Mouse (Mus musculus): ENCODE results near the gene Zfp719. TPM values are rescaled to one million over a fixed set of nuclear protein-coding genes. Genes with fewer than 3 reads are reported as not detected.
A peak's percentile ranks its signal among the peaks of the same experiment; 100 is the strongest.

The Zfp719 gene
- polyA plus RNA-seq, 1 experiment from 2014 or later = 1.3 TPM

GRCm38 (mm10) chr7:43584790-43585189, 5.4 kb downstream of the Zfp719 start:
- H3K27ac ChIP-seq (ENCODE audit: low read depth) = no peak overlapping the region
- ATAC-seq = no peak
- no peaks in the 10 kb centered on the region for H3K27me3 ChIP-seq (ENCODE audit: insufficient read depth, low read length)
- H3K4me2 ChIP-seq (ENCODE audit: low read depth, low read length) = no peak overlapping the region
- WGBS (ENCODE audit: insufficient replicate concordance) = 83% methylated on average over 5 of the region's 5 CpGs
- DNase-seq = no peak
- peaks cover 6% of the 10 kb centered on the region; the same call in 1 of the 2 replicates for H3K4me1 ChIP-seq (ENCODE audit: insufficient read depth)
- H3K36me3 ChIP-seq (replicated peaks; ENCODE audit: insufficient read depth, low read length) = peaks cover 51% of the 10 kb centered on the region
- no peak overlapping the region for H3K4me3 ChIP-seq (ENCODE audit: low read depth, low read length)
- no peak overlapping the region for H3K9ac ChIP-seq (replicated peaks)
- no peaks in the 10 kb centered on the region for H3K9me3 ChIP-seq (ENCODE audit: low read length)
- TF ChIP-seq EP300 (IDR thresholded peaks at IDR 0.05; ENCODE audit: low read depth) (no peak), CTCF (IDR thresholded peaks at IDR 0.05; ENCODE audit: low read depth) (peak; percentile 41)

DNA sequence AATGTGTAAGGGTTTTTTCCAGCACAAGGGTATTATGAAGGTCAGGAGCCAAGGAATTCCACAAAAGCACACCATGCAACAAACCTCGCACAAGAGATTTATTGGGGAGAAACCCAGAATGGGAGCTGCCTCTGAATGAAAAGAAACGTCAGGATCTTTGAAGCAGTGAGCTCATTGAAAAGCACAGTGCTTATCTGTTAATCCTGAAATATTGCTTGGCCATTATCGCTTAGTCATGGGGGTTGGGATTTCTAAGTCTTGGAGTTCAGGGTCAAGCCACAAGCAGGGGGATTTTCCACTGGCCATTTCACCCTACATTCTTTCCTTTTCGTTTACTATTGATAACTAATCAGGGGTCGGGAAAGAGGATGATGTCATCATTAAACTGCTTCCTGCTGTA, 22.5 kb downstream of the Zfp719 start:
- Histone ChIP-seq H3K9me3 (ENCODE audit: low read length) (no peaks in the 10 kb centered on the region), H3K27me3 (ENCODE audit: insufficient read depth, low read length) (no peaks in the 10 kb centered on the region), H3K4me2 (ENCODE audit: low read depth, low read length) (no peak overlapping the region), H3K4me1 (ENCODE audit: insufficient read depth) (peaks cover 2% of the 10 kb centered on the region; the same call in 1 of the 2 replicates), H3K36me3 (replicated peaks; ENCODE audit: insufficient read depth, low read length) (no peaks in the 10 kb centered on the region), H3K27ac (ENCODE audit: low read depth) (no peak overlapping the region), H3K9ac (replicated peaks) (no peak overlapping the region), H3K4me3 (ENCODE audit: low read depth, low read length) (no peak overlapping the region)
- ATAC-seq = no peak
- no peak for TF ChIP-seq EP300 (IDR thresholded peaks at IDR 0.05; ENCODE audit: low read depth)
- no peak for TF ChIP-seq CTCF (IDR thresholded peaks at IDR 0.05; ENCODE audit: low read depth)
- WGBS (ENCODE audit: insufficient replicate concordance) = 42% methylated on average over 5 of the region's 5 CpGs
- no peak for DNase-seq

GRCm38 (mm10) chr7:43606896-43607742, 27.7 kb downstream of the Zfp719 start, which contains the start of gene Zfp819:
Zfp819 (plus strand) TSS chr7:43607169.
- Histone ChIP-seq H3K4me3 (ENCODE audit: low read depth, low read length) (peak within 1 kb of the TSS; percentile 19; the same call in 1 of the 2 replicates), H3K4me1 (ENCODE audit: insufficient read depth) (peaks cover 11% of the 10 kb centered on the region), H3K9ac (replicated peaks) (no peak within 1 kb of the TSS), H3K27ac (ENCODE audit: low read depth) (no peak within 1 kb of the TSS), H3K27me3 (ENCODE audit: insufficient read depth, low read length) (no peaks in the 10 kb centered on the region), H3K9me3 (ENCODE audit: low read length) (no peaks in the 10 kb centered on the region), H3K4me2 (ENCODE audit: low read depth, low read length) (peak within 1 kb of the TSS; percentile 74), H3K36me3 (replicated peaks; ENCODE audit: insufficient read depth, low read length) (no peaks in the 10 kb centered on the region)
- DNase-seq (peak; percentile 59), ATAC-seq (peak; percentile 91)
- no peak for TF ChIP-seq CTCF (IDR thresholded peaks at IDR 0.05; ENCODE audit: low read depth)
- TF ChIP-seq EP300 (IDR thresholded peaks at IDR 0.05; ENCODE audit: low read depth) = no peak
- WGBS (ENCODE audit: insufficient replicate concordance) = 16% methylated on average over 41 of the region's 41 CpGs

GRCm38 (mm10) chr7:43607743-43608287, 28.4 kb downstream of the Zfp719 start:
- ATAC-seq (no peak), DNase-seq (no peak)
- 33% methylated on average over 5 of the region's 5 CpGs for WGBS (ENCODE audit: insufficient replicate concordance)
- H3K9me3 ChIP-seq (ENCODE audit: low read length) = no peaks in the 10 kb centered on the region
- H3K4me1 ChIP-seq (ENCODE audit: insufficient read depth) = peaks cover 11% of the 10 kb centered on the region
- H3K27me3 ChIP-seq (ENCODE audit: insufficient read depth, low read length) = no peaks in the 10 kb centered on the region
- H3K4me2 ChIP-seq (ENCODE audit: low read depth, low read length) = peak overlapping the region; percentile 74; the same call in 1 of the 2 replicates
- H3K9ac ChIP-seq (replicated peaks) = no peak overlapping the region
- H3K4me3 ChIP-seq (ENCODE audit: low read depth, low read length) = no peak overlapping the region
- H3K27ac ChIP-seq (ENCODE audit: low read depth) = no peak overlapping the region
- no peaks in the 10 kb centered on the region for H3K36me3 ChIP-seq (replicated peaks; ENCODE audit: insufficient read depth, low read length)
- TF ChIP-seq CTCF (IDR thresholded peaks at IDR 0.05; ENCODE audit: low read depth) (no peak), EP300 (IDR thresholded peaks at IDR 0.05; ENCODE audit: low read depth) (no peak)

GRCm38 (mm10) chr7:43608316-43608824, 29.0 kb downstream of the Zfp719 start:
- no peak overlapping the region for H3K4me2 ChIP-seq (ENCODE audit: low read depth, low read length)
- H3K9me3 ChIP-seq (ENCODE audit: low read length) = no peaks in the 10 kb centered on the region
- no peak overlapping the region for H3K27ac ChIP-seq (ENCODE audit: low read depth)
- no peak for DNase-seq
- TF ChIP-seq CTCF (IDR thresholded peaks at IDR 0.05; ENCODE audit: low read depth) = no peak
- no peak for TF ChIP-seq EP300 (IDR thresholded peaks at IDR 0.05; ENCODE audit: low read depth)
- no peak overlapping the region for H3K4me3 ChIP-seq (ENCODE audit: low read depth, low read length)
- H3K36me3 ChIP-seq (replicated peaks; ENCODE audit: insufficient read depth, low read length) = no peaks in the 10 kb centered on the region
- no peaks in the 10 kb centered on the region for H3K27me3 ChIP-seq (ENCODE audit: insufficient read depth, low read length)
- peaks cover 11% of the 10 kb centered on the region for H3K4me1 ChIP-seq (ENCODE audit: insufficient read depth)
- H3K9ac ChIP-seq (replicated peaks) = no peak overlapping the region
- no peak for ATAC-seq
- 61% methylated on average over 7 of the region's 7 CpGs for WGBS (ENCODE audit: insufficient replicate concordance)

Data from liver, postnatal 0 days (tissue).